Mouse (Mus musculus): ENCODE measurements around the gene Mical3. TPM values are rescaled to one million over a fixed set of nuclear protein-coding genes. Genes with fewer than 3 reads are reported as not detected.

Mical3 gene
- polyA plus RNA-seq, 1 experiment from 2014 or later: 12.9 TPM

GRCm38 (mm10) chr6:121128736-121129135 lies 2.1 kb downstream of the Mical3 start:
- WGBS: 91% methylated on average over 5 of the region's 5 CpGs
- Histone ChIP-seq H3K9me3 (ENCODE audit: control insufficient read depth, low read length) (no peaks in the 10 kb centered on the region), H3K27ac (ENCODE audit: low read depth) (no peak overlapping the region), H3K4me2 (ENCODE audit: low read length) (no peak overlapping the region), H3K27me3 (replicated peaks; ENCODE audit: control insufficient read depth, insufficient read depth, low read length) (peaks cover 31% of the 10 kb centered on the region), H3K4me1 (replicated peaks; ENCODE audit: control insufficient read depth, insufficient read depth, low read length) (peaks cover 10% of the 10 kb centered on the region), H3K9ac (ENCODE audit: low read length) (no peak overlapping the region), H3K36me3 (ENCODE audit: control insufficient read depth, insufficient read depth, low read length) (no peaks in the 10 kb centered on the region), H3K4me3 (ENCODE audit: low read depth, low read length) (no peak overlapping the region)
- no peak for ATAC-seq (replicated peaks; ENCODE audit: low FRiP score, low TSS enrichment, low read depth)
- DNase-seq (ENCODE audit: low spot score): no peak

- 79% methylated on average over 3 of the region's 3 CpGs for WGBS
- Histone ChIP-seq H3K4me2 (ENCODE audit: low read length) (no peak overlapping the region), H3K4me3 (ENCODE audit: low read depth, low read length) (no peak overlapping the region), H3K9ac (ENCODE audit: low read length) (no peak overlapping the region), H3K4me1 (replicated peaks; ENCODE audit: control insufficient read depth, insufficient read depth, low read length) (peaks cover 10% of the 10 kb centered on the region), H3K27ac (ENCODE audit: low read depth) (no peak overlapping the region), H3K9me3 (ENCODE audit: control insufficient read depth, low read length) (no peaks in the 10 kb centered on the region), H3K27me3 (replicated peaks; ENCODE audit: control insufficient read depth, insufficient read depth, low read length) (peaks cover 28% of the 10 kb centered on the region), H3K36me3 (ENCODE audit: control insufficient read depth, insufficient read depth, low read length) (no peaks in the 10 kb centered on the region)
- ATAC-seq (replicated peaks; ENCODE audit: low FRiP score, low TSS enrichment, low read depth): no peak
- DNase-seq (ENCODE audit: low spot score): no peak
Observed at GRCm38 (mm10) chr6:121127726-121128125, 3.1 kb downstream of the Mical3 start.

- H3K4me1 ChIP-seq (replicated peaks; ENCODE audit: control insufficient read depth, insufficient read depth, low read length): peaks cover 10% of the 10 kb centered on the region
- ATAC-seq (replicated peaks; ENCODE audit: low FRiP score, low TSS enrichment, low read depth) (no peak), DNase-seq (ENCODE audit: low spot score) (no peak)
- H3K4me3 ChIP-seq (ENCODE audit: low read depth, low read length): no peak overlapping the region
- WGBS: 86% methylated on average over 5 of the region's 5 CpGs
- H3K27ac ChIP-seq (ENCODE audit: low read depth): no peak overlapping the region
- H3K9me3 ChIP-seq (ENCODE audit: control insufficient read depth, low read length): no peaks in the 10 kb centered on the region
- no peaks in the 10 kb centered on the region for H3K36me3 ChIP-seq (ENCODE audit: control insufficient read depth, insufficient read depth, low read length)
- peaks cover 13% of the 10 kb centered on the region for H3K27me3 ChIP-seq (replicated peaks; ENCODE audit: control insufficient read depth, insufficient read depth, low read length)
- H3K4me2 ChIP-seq (ENCODE audit: low read length): no peak overlapping the region
- no peak overlapping the region for H3K9ac ChIP-seq (ENCODE audit: low read length)
Observed at GRCm38 (mm10) chr6:121126202-121126601, 4.6 kb downstream of the Mical3 start.

GRCm38 (mm10) chr6:121122739-121123241 lies 8.0 kb downstream of the Mical3 start:
- no peaks in the 10 kb centered on the region for H3K9me3 ChIP-seq (ENCODE audit: control insufficient read depth, low read length)

GRCm38 (mm10) chr6:121120776-121121175 lies 10.0 kb downstream of the Mical3 start:
- H3K36me3 ChIP-seq (ENCODE audit: control insufficient read depth, insufficient read depth, low read length): no peaks in the 10 kb centered on the region
- H3K9ac ChIP-seq (ENCODE audit: low read length): no peak overlapping the region
- H3K4me1 ChIP-seq (replicated peaks; ENCODE audit: control insufficient read depth, insufficient read depth, low read length): no peaks in the 10 kb centered on the region
- 34% methylated on average over 6 of the region's 7 CpGs for WGBS
- no peak overlapping the region for H3K4me3 ChIP-seq (ENCODE audit: low read depth, low read length)
- DNase-seq (ENCODE audit: low spot score): no peak
- 0 out of 2 replicates have a peak, but pooled peaks cover 5% of the 10 kb centered on the region for H3K9me3 ChIP-seq (ENCODE audit: control insufficient read depth, low read length)
- no peak overlapping the region for H3K27ac ChIP-seq (ENCODE audit: low read depth)
- no peak overlapping the region for H3K4me2 ChIP-seq (ENCODE audit: low read length)
- no peaks in the 10 kb centered on the region for H3K27me3 ChIP-seq (replicated peaks; ENCODE audit: control insufficient read depth, insufficient read depth, low read length)
- 0 out of 2 replicates have a peak, but pooled peaks have one; percentile 42 for ATAC-seq (replicated peaks; ENCODE audit: low FRiP score, low TSS enrichment, low read depth)

More at GRCm38 (mm10) chr6:121122739-121123241, 8.0 kb downstream of the Mical3 start:
- 90% methylated on average over 5 of the region's 5 CpGs for WGBS
- H3K4me3 ChIP-seq (ENCODE audit: low read depth, low read length): no peak overlapping the region
- no peak overlapping the region for H3K9ac ChIP-seq (ENCODE audit: low read length)
- DNase-seq (ENCODE audit: low spot score) (no peak), ATAC-seq (replicated peaks; ENCODE audit: low FRiP score, low TSS enrichment, low read depth) (no peak)
- H3K27me3 ChIP-seq (replicated peaks; ENCODE audit: control insufficient read depth, insufficient read depth, low read length): no peaks in the 10 kb centered on the region
- no peak overlapping the region for H3K4me2 ChIP-seq (ENCODE audit: low read length)
- H3K4me1 ChIP-seq (replicated peaks; ENCODE audit: control insufficient read depth, insufficient read depth, low read length): no peaks in the 10 kb centered on the region
- no peak overlapping the region for H3K27ac ChIP-seq (ENCODE audit: low read depth)
- no peaks in the 10 kb centered on the region for H3K36me3 ChIP-seq (ENCODE audit: control insufficient read depth, insufficient read depth, low read length)

GRCm38 (mm10) chr6:121117971-121118755 lies 12.6 kb downstream of the Mical3 start:
- Histone ChIP-seq H3K27ac (ENCODE audit: low read depth) (no peak overlapping the region), H3K36me3 (ENCODE audit: control insufficient read depth, insufficient read depth, low read length) (no peaks in the 10 kb centered on the region), H3K9me3 (ENCODE audit: control insufficient read depth, low read length) (0 out of 2 replicates have a peak, but pooled peaks cover 5% of the 10 kb centered on the region), H3K27me3 (replicated peaks; ENCODE audit: control insufficient read depth, insufficient read depth, low read length) (no peaks in the 10 kb centered on the region), H3K4me1 (replicated peaks; ENCODE audit: control insufficient read depth, insufficient read depth, low read length) (no peaks in the 10 kb centered on the region), H3K9ac (ENCODE audit: low read length) (no peak overlapping the region), H3K4me3 (ENCODE audit: low read depth, low read length) (no peak overlapping the region), H3K4me2 (ENCODE audit: low read length) (no peak overlapping the region)
- DNase-seq (ENCODE audit: low spot score) (no peak), ATAC-seq (replicated peaks; ENCODE audit: low FRiP score, low TSS enrichment, low read depth) (no peak)
- 62% methylated on average over 15 of the region's 15 CpGs for WGBS

GRCm38 (mm10) chr6:121117142-121117541 lies 13.7 kb downstream of the Mical3 start:
- 73% methylated on average over 4 of the region's 4 CpGs for WGBS
- Histone ChIP-seq H3K4me2 (ENCODE audit: low read length) (no peak overlapping the region), H3K27me3 (replicated peaks; ENCODE audit: control insufficient read depth, insufficient read depth, low read length) (no peaks in the 10 kb centered on the region), H3K4me1 (replicated peaks; ENCODE audit: control insufficient read depth, insufficient read depth, low read length) (peaks cover 3% of the 10 kb centered on the region; the same call in 1 of the 2 replicates), H3K27ac (ENCODE audit: low read depth) (no peak overlapping the region), H3K4me3 (ENCODE audit: low read depth, low read length) (no peak overlapping the region), H3K9me3 (ENCODE audit: control insufficient read depth, low read length) (0 out of 2 replicates have a peak, but pooled peaks cover 5% of the 10 kb centered on the region), H3K9ac (ENCODE audit: low read length) (no peak overlapping the region), H3K36me3 (ENCODE audit: control insufficient read depth, insufficient read depth, low read length) (no peaks in the 10 kb centered on the region)
- ATAC-seq (replicated peaks; ENCODE audit: low FRiP score, low TSS enrichment, low read depth): no peak
- no peak for DNase-seq (ENCODE audit: low spot score)

GRCm38 (mm10) chr6:121116434-121116833 lies 14.4 kb downstream of the Mical3 start:
- Histone ChIP-seq H3K9me3 (ENCODE audit: control insufficient read depth, low read length) (0 out of 2 replicates have a peak, but pooled peaks cover 5% of the 10 kb centered on the region), H3K27ac (ENCODE audit: low read depth) (no peak overlapping the region), H3K4me1 (replicated peaks; ENCODE audit: control insufficient read depth, insufficient read depth, low read length) (peaks cover 10% of the 10 kb centered on the region), H3K27me3 (replicated peaks; ENCODE audit: control insufficient read depth, insufficient read depth, low read length) (no peaks in the 10 kb centered on the region), H3K9ac (ENCODE audit: low read length) (no peak overlapping the region), H3K4me2 (ENCODE audit: low read length) (no peak overlapping the region), H3K36me3 (ENCODE audit: control insufficient read depth, insufficient read depth, low read length) (no peaks in the 10 kb centered on the region), H3K4me3 (ENCODE audit: low read depth, low read length) (no peak overlapping the region)
- WGBS: 58% methylated on average over 10 of the region's 10 CpGs
- no peak for ATAC-seq (replicated peaks; ENCODE audit: low FRiP score, low TSS enrichment, low read depth)
- no peak for DNase-seq (ENCODE audit: low spot score)
